Mouse (Mus musculus): ENCODE measurements around the gene Lin28a. TPM values are rescaled to one million over a fixed set of nuclear protein-coding genes. Genes with fewer than 3 reads are reported as not detected.

Lin28a gene
- polyA plus RNA-seq, 1 experiment = 29.6 TPM

DNA sequence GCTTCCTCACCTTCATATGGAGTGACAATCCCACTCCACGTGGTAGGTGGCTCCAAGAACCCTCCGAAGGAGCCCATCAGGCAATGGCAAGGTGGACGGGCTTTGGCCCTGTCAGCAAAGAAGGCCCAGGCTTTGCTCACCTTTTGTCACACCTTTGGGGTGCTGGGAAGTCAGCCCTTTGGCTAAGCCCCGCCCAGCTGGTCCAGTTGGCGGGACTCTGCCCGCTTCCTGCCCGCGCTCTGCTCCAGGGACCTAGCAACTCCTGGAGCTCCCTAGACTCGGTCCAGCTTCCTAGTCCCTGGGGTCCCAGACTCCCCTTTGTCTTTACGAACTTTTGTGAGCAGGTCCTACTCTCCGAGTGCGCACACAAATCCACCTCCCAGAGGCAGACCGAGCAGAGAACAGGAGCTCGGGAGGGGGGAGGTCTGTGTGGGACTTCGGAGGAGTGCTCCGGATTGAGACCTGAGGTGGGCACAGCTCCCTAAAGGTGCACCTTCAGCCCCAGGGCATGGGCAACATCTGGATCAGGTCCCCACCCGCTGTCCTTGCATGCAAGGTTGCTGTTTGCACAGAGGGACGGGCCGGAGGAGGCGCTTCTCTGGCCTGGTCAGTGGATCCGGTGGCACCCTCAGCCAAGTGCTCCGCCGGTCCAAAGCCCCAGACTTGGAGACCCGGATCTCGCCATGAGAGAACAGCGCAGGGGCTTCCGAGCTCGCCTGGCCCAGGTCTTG, 41.7 kb upstream of the Lin28a start, which contains the start of gene Crybg2:
Crybg2 (plus strand) TSS at position 681 of the 731 bp plus-strand sequence.
- TF ChIP-seq POLR2A (IDR thresholded peaks at IDR 0.05; ENCODE audit: borderline replicate concordance, control insufficient read depth, low read depth, low read length) = no peak
- no peak for TF ChIP-seq CTCF (IDR thresholded peaks at IDR 0.05; ENCODE audit: control insufficient read depth, insufficient read depth, low read length)
- Histone ChIP-seq H3K4me1 (ENCODE audit: control insufficient read depth, insufficient read depth, low read length) (no peaks in the 10 kb centered on the region), H3K4me3 (replicated peaks; ENCODE audit: control insufficient read depth, low read depth, low read length) (no peak within 1 kb of the TSS), H3K27ac (ENCODE audit: control insufficient read depth, insufficient read depth, low read depth, low read length, poor library complexity) (no peak within 1 kb of the TSS)
- 87% methylated on average over 28 of the region's 28 CpGs for WGBS

DNA sequence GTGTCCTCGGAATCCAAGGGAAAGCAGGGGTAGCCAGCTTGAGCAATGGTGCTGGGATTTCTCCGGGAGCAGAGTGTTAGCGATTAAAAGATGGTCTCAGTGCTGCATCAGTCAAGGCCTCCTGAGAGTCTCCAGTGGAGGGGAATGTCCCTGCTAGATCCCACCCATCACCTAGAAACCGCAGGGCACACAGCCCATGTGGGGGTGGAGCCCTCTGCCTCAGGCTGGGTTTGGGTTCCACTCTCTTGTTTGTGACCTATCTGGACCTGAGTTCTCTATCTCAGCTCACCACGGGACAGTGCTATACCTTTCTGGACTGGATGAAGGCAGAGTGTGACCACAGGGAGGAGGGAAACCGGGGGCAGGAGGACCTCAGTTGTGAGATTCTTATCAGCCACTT, 40.3 kb upstream of the Lin28a start:
- 60% methylated on average over 6 of the region's 6 CpGs for WGBS
- Histone ChIP-seq H3K4me3 (replicated peaks; ENCODE audit: control insufficient read depth, low read depth, low read length) (no peak overlapping the region), H3K4me1 (ENCODE audit: control insufficient read depth, insufficient read depth, low read length) (no peaks in the 10 kb centered on the region), H3K27ac (ENCODE audit: control insufficient read depth, insufficient read depth, low read depth, low read length, poor library complexity) (no peak overlapping the region)
- TF ChIP-seq CTCF (IDR thresholded peaks at IDR 0.05; ENCODE audit: control insufficient read depth, insufficient read depth, low read length) (no peak), POLR2A (IDR thresholded peaks at IDR 0.05; ENCODE audit: borderline replicate concordance, control insufficient read depth, low read depth, low read length) (no peak)

- 40% methylated on average over 14 of the region's 14 CpGs for WGBS
- no peak for TF ChIP-seq CTCF (IDR thresholded peaks at IDR 0.05; ENCODE audit: control insufficient read depth, insufficient read depth, low read length)
- TF ChIP-seq POLR2A (IDR thresholded peaks at IDR 0.05; ENCODE audit: borderline replicate concordance, control insufficient read depth, low read depth, low read length) = no peak
- Histone ChIP-seq H3K27ac (ENCODE audit: control insufficient read depth, insufficient read depth, low read depth, low read length, poor library complexity) (no peak overlapping the region; the same call in 1 of the 2 replicates), H3K4me1 (ENCODE audit: control insufficient read depth, insufficient read depth, low read length) (no peaks in the 10 kb centered on the region), H3K4me3 (replicated peaks; ENCODE audit: control insufficient read depth, low read depth, low read length) (no peak overlapping the region)
Observed at GRCm38 (mm10) chr4:134058166-134058715, 39.6 kb upstream of the Lin28a start.

GRCm38 (mm10) chr4:134053538-134053937, 34.9 kb upstream of the Lin28a start, which contains the start of gene Zfp683:
TSS of gene Zfp683 (plus strand) at chr4:134053838.
- WGBS = 58% methylated on average over 3 of the region's 3 CpGs
- no peak within 1 kb of the TSS for H3K4me3 ChIP-seq (replicated peaks; ENCODE audit: control insufficient read depth, low read depth, low read length)

DNA sequence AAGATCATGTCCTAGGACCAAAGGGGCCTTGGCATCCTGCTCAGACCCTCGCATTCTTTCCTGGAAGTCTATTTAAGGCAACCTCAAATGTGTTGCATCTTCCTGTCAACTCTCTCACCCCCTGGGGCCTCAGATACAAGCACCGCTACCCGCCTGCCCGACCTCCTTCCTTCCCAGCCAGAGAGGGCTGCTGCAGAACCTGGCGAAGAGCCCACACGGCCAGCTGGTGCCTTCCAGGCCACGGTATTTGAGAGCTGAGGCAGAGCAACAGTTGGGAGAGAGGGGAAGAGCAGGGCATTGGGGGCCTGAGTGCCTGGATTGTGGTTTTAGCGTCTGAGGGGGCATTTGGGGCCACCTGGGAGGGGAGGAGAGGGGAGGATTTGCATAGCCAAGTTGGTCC, 33.9 kb upstream of the Lin28a start:
- H3K27ac ChIP-seq (ENCODE audit: control insufficient read depth, insufficient read depth, low read depth, low read length, poor library complexity) = no peak overlapping the region
- under 1% methylated on average over 8 of the region's 8 CpGs for WGBS
- H3K4me1 ChIP-seq (ENCODE audit: control insufficient read depth, insufficient read depth, low read length) = no peaks in the 10 kb centered on the region; the same call in 1 of the 2 replicates
- no peak overlapping the region for H3K4me3 ChIP-seq (replicated peaks; ENCODE audit: control insufficient read depth, low read depth, low read length)
- TF ChIP-seq CTCF (IDR thresholded peaks at IDR 0.05; ENCODE audit: control insufficient read depth, insufficient read depth, low read length) (no peak), POLR2A (IDR thresholded peaks at IDR 0.05; ENCODE audit: borderline replicate concordance, control insufficient read depth, low read depth, low read length) (no peak)

More at GRCm38 (mm10) chr4:134053538-134053937, 34.9 kb upstream of the Lin28a start, which contains the start of gene Zfp683:
- no peak within 1 kb of the TSS for H3K27ac ChIP-seq (ENCODE audit: control insufficient read depth, insufficient read depth, low read depth, low read length, poor library complexity)
- no peaks in the 10 kb centered on the region; the same call in 1 of the 2 replicates for H3K4me1 ChIP-seq (ENCODE audit: control insufficient read depth, insufficient read depth, low read length)
- TF ChIP-seq POLR2A (IDR thresholded peaks at IDR 0.05; ENCODE audit: borderline replicate concordance, control insufficient read depth, low read depth, low read length) (no peak), CTCF (IDR thresholded peaks at IDR 0.05; ENCODE audit: control insufficient read depth, insufficient read depth, low read length) (no peak)

GRCm38 (mm10) chr4:134051912-134052311, 33.3 kb upstream of the Lin28a start:
- TF ChIP-seq POLR2A (IDR thresholded peaks at IDR 0.05; ENCODE audit: borderline replicate concordance, control insufficient read depth, low read depth, low read length) (no peak), CTCF (IDR thresholded peaks at IDR 0.05; ENCODE audit: control insufficient read depth, insufficient read depth, low read length) (no peak)
- WGBS = 67% methylated on average over 5 of the region's 5 CpGs
- no peaks in the 10 kb centered on the region; the same call in 1 of the 2 replicates for H3K4me1 ChIP-seq (ENCODE audit: control insufficient read depth, insufficient read depth, low read length)

GRCm38 (mm10) chr4:134047648-134048047, 29.0 kb upstream of the Lin28a start:
- Histone ChIP-seq H3K4me1 (ENCODE audit: control insufficient read depth, insufficient read depth, low read length) (no peaks in the 10 kb centered on the region; the same call in 1 of the 2 replicates), H3K27ac (ENCODE audit: control insufficient read depth, insufficient read depth, low read depth, low read length, poor library complexity) (no peak overlapping the region), H3K4me3 (replicated peaks; ENCODE audit: control insufficient read depth, low read depth, low read length) (no peak overlapping the region)
- TF ChIP-seq POLR2A (IDR thresholded peaks at IDR 0.05; ENCODE audit: borderline replicate concordance, control insufficient read depth, low read depth, low read length) (no peak), CTCF (IDR thresholded peaks at IDR 0.05; ENCODE audit: control insufficient read depth, insufficient read depth, low read length) (no peak)
- 53% methylated on average over 5 of the region's 5 CpGs for WGBS

More at GRCm38 (mm10) chr4:134051912-134052311, 33.3 kb upstream of the Lin28a start:
- H3K27ac ChIP-seq (ENCODE audit: control insufficient read depth, insufficient read depth, low read depth, low read length, poor library complexity) = no peak overlapping the region
- H3K4me3 ChIP-seq (replicated peaks; ENCODE audit: control insufficient read depth, low read depth, low read length) = no peak overlapping the region

- no peak overlapping the region for H3K27ac ChIP-seq (ENCODE audit: control insufficient read depth, insufficient read depth, low read depth, low read length, poor library complexity)
- 5% methylated on average over 2 of the region's 2 CpGs for WGBS
- TF ChIP-seq CTCF (IDR thresholded peaks at IDR 0.05; ENCODE audit: control insufficient read depth, insufficient read depth, low read length) (no peak), POLR2A (IDR thresholded peaks at IDR 0.05; ENCODE audit: borderline replicate concordance, control insufficient read depth, low read depth, low read length) (no peak)
- no peak overlapping the region for H3K4me3 ChIP-seq (replicated peaks; ENCODE audit: control insufficient read depth, low read depth, low read length)
- H3K4me1 ChIP-seq (ENCODE audit: control insufficient read depth, insufficient read depth, low read length) = no peaks in the 10 kb centered on the region
Observed at GRCm38 (mm10) chr4:134043041-134043440, 24.4 kb upstream of the Lin28a start.

Measured in bone marrow, adult 2 months (tissue).